Mouse (Mus musculus): Measurements from ENCODE around the gene Tgfa.
A peak's percentile ranks its signal among the peaks of the same experiment; 100 is the strongest.

The Tgfa gene

GRCm38 (mm10) chr6:86194941-86195932 lies at the start of gene Tgfa:
Gene Tgfa, plus strand, starts transcription at chr6:86195223.
- DNase-seq (ENCODE audit: low spot score in 2 of 2) = peak; percentile 65 to 72

GRCm38 (mm10) chr6:86148518-86148917 lies 46.5 kb upstream of the Tgfa start:
- DNase-seq (ENCODE audit: low spot score in 2 of 2) = peak in 1 of 2 experiments; percentile 46

- DNase-seq (ENCODE audit: low spot score in 2 of 2) = no peak
Measured at GRCm38 (mm10) chr6:86149001-86149400, 46.0 kb upstream of the Tgfa start.

- no peak for DNase-seq (ENCODE audit: low spot score in 2 of 2)
Measured at GRCm38 (mm10) chr6:86152676-86153075, 42.3 kb upstream of the Tgfa start.

- no peak for DNase-seq (ENCODE audit: low spot score in 2 of 2)
Measured at GRCm38 (mm10) chr6:86153436-86153990, 41.5 kb upstream of the Tgfa start.

- DNase-seq (ENCODE audit: low spot score in 2 of 2) = no peak
Measured at GRCm38 (mm10) chr6:86154006-86154405, 41.0 kb upstream of the Tgfa start.

GRCm38 (mm10) chr6:86154481-86154880 lies 40.5 kb upstream of the Tgfa start:
- no peak for DNase-seq (ENCODE audit: low spot score in 2 of 2)

- DNase-seq (ENCODE audit: low spot score in 2 of 2) = peak in 1 of 2 experiments; percentile 70
Measured at GRCm38 (mm10) chr6:86157253-86158234, 37.5 kb upstream of the Tgfa start.

GRCm38 (mm10) chr6:86160878-86161277 lies 34.1 kb upstream of the Tgfa start:
- DNase-seq (ENCODE audit: low spot score in 2 of 2) = no peak

GRCm38 (mm10) chr6:86161586-86161985 lies 33.4 kb upstream of the Tgfa start:
- DNase-seq (ENCODE audit: low spot score in 2 of 2) = peak in 1 of 2 experiments; percentile 29

- no peak for DNase-seq (ENCODE audit: low spot score in 2 of 2)
Measured at GRCm38 (mm10) chr6:86164028-86164427, 31.0 kb upstream of the Tgfa start.

- no peak for DNase-seq (ENCODE audit: low spot score in 2 of 2)
Measured at GRCm38 (mm10) chr6:86166426-86166825, 28.6 kb upstream of the Tgfa start.

GRCm38 (mm10) chr6:86167851-86168250 lies 27.2 kb upstream of the Tgfa start:
- peak in 1 of 2 experiments; percentile 3 for DNase-seq (ENCODE audit: low spot score in 2 of 2)

GRCm38 (mm10) chr6:86169166-86169565 lies 25.9 kb upstream of the Tgfa start:
- DNase-seq (ENCODE audit: low spot score in 2 of 2) = peak in 1 of 2 experiments; percentile 10

GRCm38 (mm10) chr6:86176236-86176635 lies 18.8 kb upstream of the Tgfa start:
- DNase-seq (ENCODE audit: low spot score in 2 of 2) = no peak

- DNase-seq (ENCODE audit: low spot score in 2 of 2) = peak in 1 of 2 experiments; percentile 19
Measured at GRCm38 (mm10) chr6:86176721-86177120, 18.3 kb upstream of the Tgfa start.

- DNase-seq (ENCODE audit: low spot score in 2 of 2) = no peak
Measured at GRCm38 (mm10) chr6:86177331-86177982, 17.6 kb upstream of the Tgfa start.

- no peak for DNase-seq (ENCODE audit: low spot score in 2 of 2)
Measured at GRCm38 (mm10) chr6:86180617-86181016, 14.4 kb upstream of the Tgfa start.

GRCm38 (mm10) chr6:86182016-86182415 lies 13.0 kb upstream of the Tgfa start:
- no peak for DNase-seq (ENCODE audit: low spot score in 2 of 2)

- DNase-seq (ENCODE audit: low spot score in 2 of 2) = no peak
Measured at GRCm38 (mm10) chr6:86182626-86183025, 12.4 kb upstream of the Tgfa start.

All from urinary bladder, postnatal 4 days (tissue).